Mouse (Mus musculus) testis, adult 2 months (tissue): Measurements from ENCODE around the gene Ddx4.

ENCODE experiments used
- CTCF ChIP-seq: fragments of 200-500 bp; IDR thresholded peaks from 2 replicates; pipeline ENCODE4 v1.5.1; 2012; ENCODE audit warnings: low read depth, mild to moderate bottlenecking, inconsistent platforms, low read length, moderate library complexity; ENCODE audit not compliant: control insufficient read depth, insufficient read depth, insufficient replicate concordance
- POLR2A ChIP-seq: fragments of 200-500 bp; IDR thresholded peaks from 2 replicates; pipeline ENCODE4 v1.6.1; 2012; ENCODE audit warnings: low read depth, mild to moderate bottlenecking, inconsistent platforms, low read length, moderate library complexity; ENCODE audit not compliant: control insufficient read depth

DNA sequence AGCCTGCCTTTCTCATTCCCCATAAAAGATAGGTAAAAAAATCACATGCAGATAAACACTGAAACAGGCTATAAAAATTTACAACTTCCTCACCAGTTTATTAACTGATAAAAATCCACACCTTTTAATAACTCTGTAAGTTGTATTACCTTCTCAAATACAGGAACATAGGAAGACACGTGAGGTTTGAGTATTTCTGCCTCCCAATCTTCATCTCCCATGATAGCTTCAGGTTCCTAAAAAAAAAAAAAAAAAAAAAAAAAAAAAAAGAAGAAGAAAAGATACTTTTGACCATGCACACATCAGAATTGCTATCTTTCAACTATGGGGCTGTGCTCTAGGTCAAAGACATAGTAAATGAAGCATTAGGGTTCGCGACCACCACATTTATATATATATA lies 1.1 kb downstream of the Ddx4 start:
- TF ChIP-seq CTCF (no peak), POLR2A (no peak)
